Mouse (Mus musculus) forebrain, embryonic 14.5 days (tissue): ENCODE data around the gene Grip1. TPM values are rescaled to one million over a fixed set of nuclear protein-coding genes. Genes with fewer than 3 reads are reported as not detected.

Experiments used
- ATAC-seq: fragments of 200-750 bp; cut with Nextera tagmentation; 2 replicates; pipeline ENCODE4 v1.8.0; 2017; ENCODE audit warnings: mild to moderate bottlenecking, moderate library complexity
- DNase-seq: peaks from one replicate; pipeline ENCODE4 v3.0.0-alpha.2; 2015; ENCODE audit warnings: low spot score
- H3K27ac ChIP-seq: fragments of 300-500 bp; sonication (generic); 2 replicates; pipeline ENCODE4 v1.5.1; 2014; ENCODE audit warnings: low read depth, mild to moderate bottlenecking, control low read depth, low read length, moderate library complexity
- H3K27me3 ChIP-seq: fragments of 300-500 bp; sonication (generic); replicated peaks from 2 replicates; pipeline ENCODE4 v1.6.1; 2014; ENCODE audit warnings: low read length, control low read depth, mixed read lengths; ENCODE audit not compliant: control insufficient read depth, insufficient read depth
- H3K36me3 ChIP-seq: fragments of 300-500 bp; sonication (generic); 2 replicates; pipeline ENCODE4 v1.6.1; 2014; ENCODE audit warnings: low read length, control low read depth; ENCODE audit not compliant: control insufficient read depth, insufficient read depth
- H3K4me1 ChIP-seq: fragments of 300-500 bp; sonication (generic); 2 replicates; pipeline ENCODE4 v1.6.1; 2014; ENCODE audit warnings: antibody characterized with exemption, low read length, control low read depth; ENCODE audit not compliant: control insufficient read depth, insufficient read depth
- H3K4me2 ChIP-seq: fragments of 300-500 bp; sonication (generic); 2 replicates; pipeline ENCODE4 v1.6.1; 2014; ENCODE audit warnings: mild to moderate bottlenecking, control low read depth, low read length
- H3K4me3 ChIP-seq: fragments of 300-500 bp; sonication (generic); 2 replicates; pipeline ENCODE4 v1.5.1; 2014; ENCODE audit warnings: low read depth, low read length, control low read depth
- H3K9ac ChIP-seq: fragments of 300-500 bp; sonication (generic); 2 replicates; pipeline ENCODE4 v1.6.1; 2014; ENCODE audit warnings: mild to moderate bottlenecking, low read length, control low read depth, moderate library complexity
- H3K9me3 ChIP-seq: fragments of 300-500 bp; sonication (generic); replicated peaks from 2 replicates; pipeline ENCODE4 v1.6.1; 2016; ENCODE audit warnings: low read length, control low read depth, mixed read lengths; ENCODE audit not compliant: control insufficient read depth
- WGBS: fragments of 180-500 bp; shearing (Covaris S2); extraction: QIAGEN DNeasy Blood & Tissue Kit; methylation state at CpG from one replicate; pipeline ENCODE4 v1.1.7; 2014; 5-methylcytosine and 5-hydroxymethylcytosine counted together
- polyA plus RNA-seq: library from polyadenylated mRNA; unstranded; fragments of >200 nt; fragmentation: Nextera tagmentation; extraction: Ambion mirVana; gene quantifications from 2 replicates; pipeline ENCODE4 v1.2.1, GENCODE M21; 2014

Grip1 gene
- polyA plus RNA-seq, 1 experiment from 2014 or later, result 15.0 TPM

- DNase-seq, result no peak
- 57% methylated on average over 7 of the region's 7 CpGs for WGBS
Measured at GRCm38 (mm10) chr10:119428106-119428505, 25.5 kb upstream of the Grip1 start.

GRCm38 (mm10) chr10:119430240-119430639 is 23.4 kb upstream of the Grip1 start:
- no peak for DNase-seq
- no peak overlapping the region for H3K27ac ChIP-seq
- no peak overlapping the region for H3K4me3 ChIP-seq
- no peaks in the 10 kb centered on the region for H3K4me1 ChIP-seq
- no peak for ATAC-seq
- H3K36me3 ChIP-seq, result no peaks in the 10 kb centered on the region
- H3K4me2 ChIP-seq, result no peak overlapping the region
- no peaks in the 10 kb centered on the region for H3K27me3 ChIP-seq
- 91% methylated on average over 7 of the region's 7 CpGs for WGBS
- no peaks in the 10 kb centered on the region for H3K9me3 ChIP-seq
- no peak overlapping the region for H3K9ac ChIP-seq

More at GRCm38 (mm10) chr10:119428106-119428505, 25.5 kb upstream of the Grip1 start:
- Histone ChIP-seq H3K36me3 (no peaks in the 10 kb centered on the region), H3K9me3 (no peaks in the 10 kb centered on the region), H3K4me2 (no peak overlapping the region), H3K27me3 (no peaks in the 10 kb centered on the region), H3K4me3 (no peak overlapping the region), H3K4me1 (no peaks in the 10 kb centered on the region), H3K9ac (no peak overlapping the region), H3K27ac (no peak overlapping the region)
- no peak for ATAC-seq

GRCm38 (mm10) chr10:119431801-119432200 is 21.8 kb upstream of the Grip1 start:
- no peaks in the 10 kb centered on the region for H3K4me1 ChIP-seq
- no peaks in the 10 kb centered on the region for H3K9me3 ChIP-seq
- no peak overlapping the region for H3K9ac ChIP-seq
- 48% methylated on average over 6 of the region's 6 CpGs for WGBS
- H3K27ac ChIP-seq, result no peak overlapping the region
- no peaks in the 10 kb centered on the region for H3K27me3 ChIP-seq
- H3K4me2 ChIP-seq, result no peak overlapping the region
- H3K36me3 ChIP-seq, result no peaks in the 10 kb centered on the region
- no peak for ATAC-seq
- H3K4me3 ChIP-seq, result no peak overlapping the region
- DNase-seq, result no peak

- Histone ChIP-seq H3K4me1 (no peaks in the 10 kb centered on the region), H3K9ac (no peak overlapping the region), H3K27me3 (no peaks in the 10 kb centered on the region), H3K9me3 (no peaks in the 10 kb centered on the region), H3K4me2 (no peak overlapping the region), H3K27ac (no peak overlapping the region), H3K36me3 (no peaks in the 10 kb centered on the region), H3K4me3 (no peak overlapping the region)
- no peak for ATAC-seq
- WGBS, result 92% methylated on average over 7 of the region's 7 CpGs
- DNase-seq, result no peak
Measured at GRCm38 (mm10) chr10:119435818-119436217, 17.8 kb upstream of the Grip1 start.

- H3K27me3 ChIP-seq, result no peaks in the 10 kb centered on the region
- WGBS, result 76% methylated on average over 3 of the region's 3 CpGs
- H3K27ac ChIP-seq, result no peak overlapping the region
- DNase-seq (no peak), ATAC-seq (no peak)
- H3K9ac ChIP-seq, result no peak overlapping the region
- no peak overlapping the region for H3K4me3 ChIP-seq
- no peaks in the 10 kb centered on the region for H3K36me3 ChIP-seq
- H3K4me1 ChIP-seq, result peaks cover 2% of the 10 kb centered on the region; the same call in 1 of the 2 replicates
- H3K4me2 ChIP-seq, result no peak overlapping the region
- no peaks in the 10 kb centered on the region for H3K9me3 ChIP-seq
Measured at GRCm38 (mm10) chr10:119437319-119437718, 16.3 kb upstream of the Grip1 start.

- Histone ChIP-seq H3K27ac (no peak overlapping the region), H3K4me3 (no peak overlapping the region), H3K9ac (no peak overlapping the region), H3K4me2 (no peak overlapping the region), H3K27me3 (no peaks in the 10 kb centered on the region), H3K9me3 (no peaks in the 10 kb centered on the region), H3K4me1 (peaks cover 2% of the 10 kb centered on the region; the same call in 1 of the 2 replicates), H3K36me3 (no peaks in the 10 kb centered on the region)
- ATAC-seq (peak; percentile 42), DNase-seq (peak; percentile 45)
- 15% methylated on average over 6 of the region's 6 CpGs for WGBS
Measured at GRCm38 (mm10) chr10:119441743-119442142, 11.9 kb upstream of the Grip1 start.

- WGBS, result 86% methylated on average over 14 of the region's 14 CpGs
- H3K9me3 ChIP-seq, result no peaks in the 10 kb centered on the region
- DNase-seq, result no peak
Measured at GRCm38 (mm10) chr10:119447392-119447914, 6.2 kb upstream of the Grip1 start.

GRCm38 (mm10) chr10:119447930-119448329 is 5.7 kb upstream of the Grip1 start:
- Histone ChIP-seq H3K27me3 (no peaks in the 10 kb centered on the region), H3K9ac (no peak overlapping the region), H3K4me1 (no peaks in the 10 kb centered on the region), H3K36me3 (no peaks in the 10 kb centered on the region), H3K4me3 (no peak overlapping the region), H3K9me3 (no peaks in the 10 kb centered on the region), H3K4me2 (no peak overlapping the region), H3K27ac (no peak overlapping the region)
- DNase-seq, result no peak
- WGBS, result 97% methylated on average over 3 of the region's 3 CpGs
- ATAC-seq, result no peak

More at GRCm38 (mm10) chr10:119447392-119447914, 6.2 kb upstream of the Grip1 start:
- no peak overlapping the region for H3K4me3 ChIP-seq
- no peak overlapping the region for H3K27ac ChIP-seq
- no peaks in the 10 kb centered on the region for H3K4me1 ChIP-seq
- no peak overlapping the region for H3K4me2 ChIP-seq
- H3K27me3 ChIP-seq, result no peaks in the 10 kb centered on the region
- ATAC-seq, result no peak
- no peaks in the 10 kb centered on the region for H3K36me3 ChIP-seq
- H3K9ac ChIP-seq, result no peak overlapping the region

- Histone ChIP-seq H3K36me3 (no peaks in the 10 kb centered on the region), H3K9ac (peak overlapping the region; percentile 81), H3K9me3 (no peaks in the 10 kb centered on the region), H3K4me3 (peak overlapping the region; percentile 72; the same call in 1 of the 2 replicates), H3K27me3 (no peaks in the 10 kb centered on the region), H3K27ac (no peak overlapping the region), H3K4me2 (peak overlapping the region; percentile 97), H3K4me1 (peaks cover 11% of the 10 kb centered on the region)
- no peak for DNase-seq
- ATAC-seq, result no peak
- 45% methylated on average over 5 of the region's 5 CpGs for WGBS
Measured at GRCm38 (mm10) chr10:119452698-119453097, 932 bp upstream of the Grip1 start.
